Mouse (Mus musculus) liver, embryonic 14.5 days (tissue): ENCODE measurements around the gene Ddc.

Source experiments
- CTCF ChIP-seq: IDR thresholded peaks from 2 replicates; pipeline ENCODE4 v1.5.1; 2016; ENCODE audit warnings: antibody characterized with exemption, low read depth, control low read depth
- EP300 ChIP-seq: IDR thresholded peaks from 2 replicates; pipeline ENCODE4 v1.6.1; 2016; ENCODE audit warnings: antibody characterized with exemption, low read depth

- TF ChIP-seq CTCF (no peak), EP300 (no peak)
Observed at GRCm38 (mm10) chr11:11768057-11768456, 129.9 kb downstream of the Ddc start.
